Mouse (Mus musculus) erythroblast, embryonic 14.5 days (primary cell): ENCODE results near the gene Sap30l.

Source experiments
- GATA1 ChIP-seq: IDR thresholded peaks from 2 replicates; pipeline ENCODE4 v1.6.1; 2012; ENCODE audit warnings: low read length, inconsistent platforms, mixed read lengths
- TAL1 ChIP-seq: IDR thresholded peaks from 3 replicates; pipeline ENCODE4 v1.6.1; 2012; ENCODE audit warnings: low read length, inconsistent platforms, mixed read lengths

GRCm38 (mm10) chr11:57835931-57836330 is 34.5 kb downstream of the Sap30l start:
- TF ChIP-seq TAL1 (no peak), GATA1 (no peak)
